Mouse (Mus musculus): ENCODE data around the gene Hyou1.
"Not testable (repeated sequence)": the region's sequence is repeated elsewhere in the genome, so short reads cannot be mapped to it uniquely, and the experiment has no call there.

Gene Hyou1

GRCm38 (mm10) chr9:44405011-44405410 lies 25.7 kb downstream of the Hyou1 start:
- in situ Hi-C loops (cut with MboI, MseI) = no loop called here

GRCm38 (mm10) chr9:44406906-44407751 lies 27.8 kb downstream of the Hyou1 start, which contains the start of the genes Rps25 and Trappc4:
TSS of gene Rps25 (plus strand) at chr9:44407139.
TSS of gene Trappc4 (minus strand) at chr9:44407600.
- in situ Hi-C loops (cut with MboI, MseI) = no loop called here

- in situ Hi-C loops (cut with MboI, MseI) = no loop called here
Measured at GRCm38 (mm10) chr9:44407752-44408097, 28.4 kb downstream of the Hyou1 start.

- in situ Hi-C loops (cut with MboI, MseI) = not testable (repeated sequence)
Measured at GRCm38 (mm10) chr9:44408693-44409092, 29.4 kb downstream of the Hyou1 start.

- in situ Hi-C loops (cut with MboI, MseI) = no loop called here
Measured at GRCm38 (mm10) chr9:44410647-44411336, 31.5 kb downstream of the Hyou1 start.

- in situ Hi-C loops (cut with MboI, MseI) = no loop called here
Measured at GRCm38 (mm10) chr9:44411601-44412130, 32.4 kb downstream of the Hyou1 start.

GRCm38 (mm10) chr9:44412306-44412705 lies 33.0 kb downstream of the Hyou1 start:
- in situ Hi-C loops (cut with MboI, MseI) = no loop called here

- in situ Hi-C loops (cut with MboI, MseI) = no loop called here
Measured at GRCm38 (mm10) chr9:44412781-44413180, 33.5 kb downstream of the Hyou1 start.

GRCm38 (mm10) chr9:44417156-44417891 lies 38.0 kb downstream of the Hyou1 start:
- in situ Hi-C loops (cut with MboI, MseI) = no loop called here

GRCm38 (mm10) chr9:44417892-44418363 lies 38.6 kb downstream of the Hyou1 start:
- in situ Hi-C loops (cut with MboI, MseI) = no loop called here

GRCm38 (mm10) chr9:44418519-44419385 lies 39.5 kb downstream of the Hyou1 start, which contains the start of gene Ccdc84:
TSS of gene Ccdc84 (minus strand) at chr9:44418569.
- in situ Hi-C loops (cut with MboI, MseI) = no loop called here

GRCm38 (mm10) chr9:44419730-44420129 lies 40.4 kb downstream of the Hyou1 start:
- in situ Hi-C loops (cut with MboI, MseI) = not testable (repeated sequence)

- in situ Hi-C loops (cut with MboI, MseI) = no loop called here
Measured at GRCm38 (mm10) chr9:44420280-44420898, 41.1 kb downstream of the Hyou1 start.

GRCm38 (mm10) chr9:44423576-44423975 lies 44.3 kb downstream of the Hyou1 start:
- in situ Hi-C loops (cut with MboI, MseI) = no loop called here

- in situ Hi-C loops (cut with MboI, MseI) = no loop called here
Measured at GRCm38 (mm10) chr9:44432577-44433185, 53.4 kb downstream of the Hyou1 start.

- in situ Hi-C loops (cut with MboI, MseI) = no loop called here
Measured at GRCm38 (mm10) chr9:44435747-44436146, 56.5 kb downstream of the Hyou1 start.

GRCm38 (mm10) chr9:44440961-44441360 lies 61.7 kb downstream of the Hyou1 start, which contains the start of gene Foxr1:
TSS of gene Foxr1 (minus strand) at chr9:44441136.
- in situ Hi-C loops (cut with MboI, MseI) = no loop called here

Data from T-helper 1 cell (primary cell).